Mouse (Mus musculus) limb, embryonic 11.5 days (tissue): ENCODE measurements around the gene Sox11. TPM values are rescaled to one million over a fixed set of nuclear protein-coding genes. Genes with fewer than 3 reads are reported as not detected.

Source experiments
- ATAC-seq: fragments of 200-750 bp; cut with Nextera tagmentation; 2 replicates; pipeline ENCODE4 v1.8.0; 2017; ENCODE audit warnings: low read depth; ENCODE audit not compliant: insufficient number of reproducible peaks, low FRiP score, low TSS enrichment
- DNase-seq: peaks from one replicate; pipeline ENCODE4 v3.0.0-alpha.2; 2015; ENCODE audit warnings: low spot score
- H3K27ac ChIP-seq: fragments of 300-500 bp; sonication (generic); replicated peaks from 2 replicates; pipeline ENCODE4 v1.5.1; 2014; ENCODE audit warnings: low read depth, mild to moderate bottlenecking, low read length
- H3K27me3 ChIP-seq: fragments of 300-500 bp; sonication (generic); 2 replicates; pipeline ENCODE4 v1.6.1; 2014; ENCODE audit warnings: mild to moderate bottlenecking, low read length, mixed read lengths; ENCODE audit not compliant: control insufficient read depth, insufficient read depth
- H3K36me3 ChIP-seq: fragments of 300-500 bp; sonication (generic); 2 replicates; pipeline ENCODE4 v1.6.1; 2014; ENCODE audit warnings: mild to moderate bottlenecking, low read length, moderate library complexity, mixed read lengths; ENCODE audit not compliant: control insufficient read depth, insufficient read depth
- H3K4me1 ChIP-seq: fragments of 300-500 bp; sonication (generic); 2 replicates; pipeline ENCODE4 v1.6.1; 2014; ENCODE audit warnings: low read length, mixed read lengths; ENCODE audit not compliant: control insufficient read depth, insufficient read depth
- H3K4me2 ChIP-seq: fragments of 300-500 bp; sonication (generic); 2 replicates; pipeline ENCODE4 v1.6.1; 2014; ENCODE audit warnings: low read depth, mild to moderate bottlenecking, moderate library complexity; ENCODE audit not compliant: severe bottlenecking
- H3K4me3 ChIP-seq: fragments of 300-500 bp; sonication (generic); 2 replicates; pipeline ENCODE4 v1.5.1; 2014; ENCODE audit warnings: low read depth, low read length
- H3K9ac ChIP-seq: fragments of 300-500 bp; sonication (generic); 2 replicates; pipeline ENCODE4 v1.6.1; 2014; ENCODE audit warnings: mild to moderate bottlenecking, low read length
- H3K9me3 ChIP-seq: fragments of 300-500 bp; sonication (generic); 2 replicates; pipeline ENCODE4 v1.6.1; 2016; ENCODE audit warnings: low read length; ENCODE audit not compliant: control insufficient read depth
- WGBS: fragments of 180-500 bp; shearing (Covaris S2); extraction: QIAGEN DNeasy Blood & Tissue Kit; methylation state at CpG from one replicate; pipeline ENCODE4 v1.1.7; 2014; 5-methylcytosine and 5-hydroxymethylcytosine counted together
- polyA plus RNA-seq: library from polyadenylated mRNA; unstranded; fragments of >200 nt; fragmentation: Nextera tagmentation; extraction: Ambion mirVana; gene quantifications from 2 replicates; pipeline ENCODE4 v1.2.1, GENCODE M21; 2014

Sox11 gene
- polyA plus RNA-seq, 1 experiment from 2014 or later, result 349 TPM

- no peak overlapping the region for H3K4me3 ChIP-seq
- no peak overlapping the region for H3K27ac ChIP-seq
- no peaks in the 10 kb centered on the region for H3K36me3 ChIP-seq
- WGBS, result 23% methylated on average over 12 of the region's 12 CpGs
- H3K4me2 ChIP-seq, result no peak overlapping the region
- DNase-seq, result peak; percentile 38
- peaks cover 4% of the 10 kb centered on the region; the same call in 1 of the 2 replicates for H3K4me1 ChIP-seq
- ATAC-seq, result no peak; the same call in 1 of the 2 replicates
- H3K27me3 ChIP-seq, result no peaks in the 10 kb centered on the region
- no peaks in the 10 kb centered on the region for H3K9me3 ChIP-seq
- no peak overlapping the region for H3K9ac ChIP-seq
These were observed 14.8 kb upstream of the Sox11 start for GRCm38 (mm10) chr12:27357076-27357637.

- 78% methylated on average over 5 of the region's 5 CpGs for WGBS
- no peaks in the 10 kb centered on the region for H3K27me3 ChIP-seq
These were observed 14.2 kb upstream of the Sox11 start for GRCm38 (mm10) chr12:27356571-27356970.

DNA sequence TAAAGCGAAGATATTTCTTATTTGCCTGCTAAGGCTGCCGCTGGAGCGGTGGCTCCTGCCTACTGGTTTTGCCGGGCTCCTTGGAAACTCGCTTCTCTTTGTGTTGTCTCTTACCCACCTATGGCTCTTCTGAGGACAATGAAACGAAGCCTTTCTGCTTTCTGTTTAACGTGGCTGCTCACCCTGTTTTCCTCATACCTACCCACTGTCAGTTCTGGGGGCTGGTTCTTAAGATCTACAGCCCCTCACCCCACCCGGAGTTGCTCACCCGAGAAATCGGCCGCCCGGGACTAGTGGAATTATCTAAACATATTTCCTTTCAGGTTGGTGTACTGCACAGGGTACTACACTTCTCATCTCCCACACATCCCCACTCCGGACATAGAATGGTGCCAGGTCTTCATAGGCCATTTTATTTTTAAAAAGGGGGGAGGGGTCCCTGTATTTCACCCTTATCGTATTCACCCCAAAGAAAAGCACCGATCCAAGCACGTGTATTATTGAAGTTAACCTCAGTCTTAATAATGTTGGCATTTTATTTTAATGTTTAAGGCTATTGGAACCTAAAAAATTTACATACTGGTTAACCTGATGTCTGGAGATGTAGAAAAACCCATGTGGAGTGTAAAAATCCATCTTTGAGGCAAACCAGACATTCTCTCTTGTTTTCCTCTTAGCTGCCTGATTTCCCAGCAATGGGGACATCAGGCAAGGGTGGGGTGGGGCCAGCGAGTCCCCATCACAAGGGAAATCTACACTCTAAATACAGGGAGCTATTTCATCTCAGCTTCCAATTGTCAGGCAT, 1.4 kb upstream of the Sox11 start:
- Histone ChIP-seq H3K4me3 (peak overlapping the region; percentile 100), H3K9ac (peak overlapping the region; percentile 100), H3K4me1 (peaks cover 2% of the 10 kb centered on the region; the same call in 1 of the 2 replicates), H3K36me3 (no peaks in the 10 kb centered on the region), H3K27me3 (no peaks in the 10 kb centered on the region), H3K9me3 (no peaks in the 10 kb centered on the region), H3K4me2 (peak overlapping the region; percentile 73), H3K27ac (peak overlapping the region; percentile 98)
- DNase-seq, result no peak
- no peak for ATAC-seq
- WGBS, result 5% methylated on average over 17 of the region's 17 CpGs

More at GRCm38 (mm10) chr12:27356571-27356970, 14.2 kb upstream of the Sox11 start:
- Histone ChIP-seq H3K9me3 (no peaks in the 10 kb centered on the region), H3K4me2 (no peak overlapping the region), H3K27ac (no peak overlapping the region), H3K4me1 (peaks cover 4% of the 10 kb centered on the region; the same call in 1 of the 2 replicates), H3K36me3 (no peaks in the 10 kb centered on the region), H3K4me3 (no peak overlapping the region), H3K9ac (no peak overlapping the region)
- no peak for DNase-seq
- ATAC-seq, result no peak

GRCm38 (mm10) chr12:27342691-27343605, 574 bp upstream of the Sox11 start:
- H3K9ac ChIP-seq, result peak overlapping the region; percentile 100
- H3K27ac ChIP-seq, result peak overlapping the region; percentile 98
- peak overlapping the region; percentile 100 for H3K4me3 ChIP-seq
- ATAC-seq (peak; percentile 93), DNase-seq (peak; percentile 97)
- H3K4me2 ChIP-seq, result peak overlapping the region; percentile 73
- no peaks in the 10 kb centered on the region for H3K36me3 ChIP-seq
- H3K9me3 ChIP-seq, result no peaks in the 10 kb centered on the region
- under 1% methylated on average over 83 of the region's 83 CpGs for WGBS
- H3K4me1 ChIP-seq, result peaks cover 2% of the 10 kb centered on the region; the same call in 1 of the 2 replicates
- H3K27me3 ChIP-seq, result no peaks in the 10 kb centered on the region

- Histone ChIP-seq H3K36me3 (peaks cover 1% of the 10 kb centered on the region; the same call in 1 of the 2 replicates), H3K9ac (peak overlapping the region; percentile 100), H3K27ac (peak overlapping the region; percentile 98), H3K27me3 (no peaks in the 10 kb centered on the region), H3K4me1 (peaks cover 1% of the 10 kb centered on the region; the same call in 1 of the 2 replicates), H3K4me2 (peak overlapping the region; percentile 73), H3K4me3 (peak overlapping the region; percentile 100), H3K9me3 (no peaks in the 10 kb centered on the region)
- DNase-seq, result peak; percentile 80
- ATAC-seq, result no peak
- WGBS, result under 1% methylated on average over 80 of the region's 80 CpGs
These were observed 1.1 kb downstream of the Sox11 start for GRCm38 (mm10) chr12:27341130-27341870.

- H3K9me3 ChIP-seq, result no peaks in the 10 kb centered on the region
These were observed 1.8 kb downstream of the Sox11 start for GRCm38 (mm10) chr12:27340451-27341035.

DNA sequence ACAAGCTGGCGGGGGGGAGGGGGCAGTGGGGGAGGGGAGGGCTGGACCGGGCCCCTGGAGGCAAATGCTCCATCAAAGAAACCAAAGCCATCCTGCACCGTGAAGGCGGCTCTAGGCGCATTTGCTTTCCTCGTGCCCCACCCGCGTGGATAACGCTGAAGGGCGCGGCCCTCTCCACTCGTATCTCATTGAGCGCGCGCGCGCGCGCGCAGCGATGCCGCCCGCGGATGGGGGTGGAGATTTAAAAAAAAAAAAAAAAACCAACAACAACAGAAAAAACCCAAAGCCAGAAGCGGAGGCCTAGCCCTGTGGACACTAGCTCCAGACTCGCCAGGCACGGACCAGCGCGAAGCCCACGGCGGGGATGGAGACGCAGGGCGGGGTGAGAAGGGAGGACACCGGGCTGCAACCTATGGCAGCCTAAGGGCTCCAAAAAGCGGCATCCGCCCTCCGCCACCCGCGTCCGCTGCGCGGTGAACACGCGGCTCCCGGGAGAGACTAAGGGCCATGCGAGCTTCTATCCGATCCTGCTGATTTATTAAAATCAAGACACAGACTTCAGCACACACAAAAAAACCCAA, 3.1 kb downstream of the Sox11 start:
- H3K4me2 ChIP-seq, result peak overlapping the region; percentile 64
- peak overlapping the region; percentile 96 for H3K4me3 ChIP-seq
- ATAC-seq (no peak), DNase-seq (peak; percentile 80)
- under 1% methylated on average over 46 of the region's 47 CpGs for WGBS
- peaks cover 2% of the 10 kb centered on the region; the same call in 1 of the 2 replicates for H3K36me3 ChIP-seq
- peak overlapping the region; percentile 99 for H3K9ac ChIP-seq
- peak overlapping the region; percentile 89 for H3K27ac ChIP-seq
- H3K4me1 ChIP-seq, result peaks cover 2% of the 10 kb centered on the region; the same call in 1 of the 2 replicates
- H3K9me3 ChIP-seq, result no peaks in the 10 kb centered on the region
- no peaks in the 10 kb centered on the region for H3K27me3 ChIP-seq

More at GRCm38 (mm10) chr12:27340451-27341035, 1.8 kb downstream of the Sox11 start:
- Histone ChIP-seq H3K4me3 (peak overlapping the region; percentile 100), H3K36me3 (peaks cover 2% of the 10 kb centered on the region; the same call in 1 of the 2 replicates), H3K27ac (peak overlapping the region; percentile 98), H3K4me2 (peak overlapping the region; percentile 73), H3K4me1 (peaks cover 2% of the 10 kb centered on the region; the same call in 1 of the 2 replicates), H3K27me3 (no peaks in the 10 kb centered on the region), H3K9ac (peak overlapping the region; percentile 100)
- WGBS, result under 1% methylated on average over 14 of the region's 14 CpGs
- no peak for ATAC-seq
- DNase-seq, result peak; percentile 73
